Mouse (Mus musculus): Measurements from ENCODE around the gene Nbas. TPM values are rescaled to one million over a fixed set of nuclear protein-coding genes. Genes with fewer than 3 reads are reported as not detected.

Nbas gene
- polyA plus RNA-seq, 1 experiment from 2014 or later = 2.6 TPM

DNA sequence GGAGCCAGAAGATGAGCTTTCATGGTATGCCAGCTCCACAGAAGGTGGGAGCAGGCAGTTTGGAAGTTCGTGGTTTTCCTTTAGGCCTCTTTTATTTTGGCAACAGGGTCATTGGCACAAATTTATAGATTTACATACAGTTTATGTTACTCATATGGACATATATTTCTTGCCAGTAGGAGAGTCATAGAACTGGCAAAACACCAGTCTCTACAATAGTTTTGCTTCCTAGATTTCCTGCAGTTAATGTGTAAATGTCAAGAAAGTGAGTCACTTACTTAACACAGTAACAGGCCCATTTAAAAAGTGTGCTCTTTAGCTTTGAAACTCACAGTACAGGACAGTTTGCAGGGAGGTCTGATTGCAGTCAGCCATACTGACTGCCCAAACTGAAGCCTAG, 161.3 kb downstream of the Nbas start:
- TF ChIP-seq CTCF (IDR thresholded peaks at IDR 0.05; ENCODE audit: low read depth) (no peak), EP300 (IDR thresholded peaks at IDR 0.05; ENCODE audit: low read depth) (no peak)
- Histone ChIP-seq H3K27ac (ENCODE audit: low read depth) (no peak overlapping the region), H3K4me1 (ENCODE audit: insufficient read depth) (no peaks in the 10 kb centered on the region), H3K27me3 (ENCODE audit: insufficient read depth, low read length) (no peaks in the 10 kb centered on the region), H3K4me2 (ENCODE audit: low read depth, low read length) (no peak overlapping the region), H3K36me3 (replicated peaks; ENCODE audit: insufficient read depth, low read length) (0 out of 2 replicates have a peak, but pooled peaks cover 2% of the 10 kb centered on the region), H3K9me3 (ENCODE audit: low read length) (no peaks in the 10 kb centered on the region), H3K9ac (replicated peaks) (no peak overlapping the region), H3K4me3 (ENCODE audit: low read depth, low read length) (no peak overlapping the region)
- DNase-seq = no peak
- 89% methylated on average over 1 of the region's 1 CpGs for WGBS (ENCODE audit: insufficient replicate concordance)
- no peak for ATAC-seq

DNA sequence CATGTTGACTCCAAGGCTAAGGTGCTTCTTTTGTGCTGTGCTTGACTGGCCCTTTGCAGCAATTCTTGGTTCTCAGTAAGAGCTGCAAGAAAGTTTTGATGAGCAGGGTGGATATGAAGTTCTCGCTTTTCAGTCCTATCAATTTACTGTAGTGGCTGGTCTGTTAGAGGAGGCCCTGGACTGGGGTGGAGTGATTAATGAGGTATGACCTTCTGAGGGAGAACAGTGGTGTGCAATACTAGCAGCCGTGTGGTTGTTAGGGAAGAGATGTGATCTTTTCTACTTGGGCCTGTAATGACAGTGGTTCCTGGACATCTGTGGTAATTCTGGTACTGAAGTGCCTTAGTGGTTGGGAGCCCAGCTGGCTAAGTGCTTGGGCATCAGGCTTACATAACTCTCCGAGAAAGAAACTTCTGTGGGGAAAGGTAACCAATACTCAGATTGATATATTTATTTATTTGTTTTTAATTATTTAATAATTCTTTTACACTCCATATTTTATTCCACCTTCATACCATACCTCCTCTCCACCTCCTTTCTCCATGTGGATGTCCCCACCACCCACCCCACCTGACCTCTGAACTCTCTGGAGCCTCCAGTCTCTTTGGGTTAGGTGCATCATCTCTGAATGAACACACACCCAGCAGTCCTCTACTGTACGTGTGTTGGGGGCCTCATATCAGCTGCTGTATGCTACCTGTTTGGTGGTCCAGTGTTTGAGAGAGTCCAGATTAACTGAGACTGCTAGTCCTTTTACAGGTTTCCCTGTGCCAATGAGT, 175.9 kb downstream of the Nbas start:
- TF ChIP-seq EP300 (IDR thresholded peaks at IDR 0.05; ENCODE audit: low read depth) = no peak
- no peak for TF ChIP-seq CTCF (IDR thresholded peaks at IDR 0.05; ENCODE audit: low read depth)
- WGBS (ENCODE audit: insufficient replicate concordance) = 73% methylated on average over 4 of the region's 4 CpGs
- no peak for ATAC-seq
- H3K4me1 ChIP-seq (ENCODE audit: insufficient read depth) = no peaks in the 10 kb centered on the region
- H3K27me3 ChIP-seq (ENCODE audit: insufficient read depth, low read length) = no peaks in the 10 kb centered on the region
- no peak overlapping the region for H3K27ac ChIP-seq (ENCODE audit: low read depth)
- H3K36me3 ChIP-seq (replicated peaks; ENCODE audit: insufficient read depth, low read length) = 0 out of 2 replicates have a peak, but pooled peaks cover 2% of the 10 kb centered on the region
- H3K4me2 ChIP-seq (ENCODE audit: low read depth, low read length) = no peak overlapping the region
- no peak overlapping the region for H3K4me3 ChIP-seq (ENCODE audit: low read depth, low read length)
- H3K9ac ChIP-seq (replicated peaks) = no peak overlapping the region
- no peak for DNase-seq
- H3K9me3 ChIP-seq (ENCODE audit: low read length) = no peaks in the 10 kb centered on the region

DNA sequence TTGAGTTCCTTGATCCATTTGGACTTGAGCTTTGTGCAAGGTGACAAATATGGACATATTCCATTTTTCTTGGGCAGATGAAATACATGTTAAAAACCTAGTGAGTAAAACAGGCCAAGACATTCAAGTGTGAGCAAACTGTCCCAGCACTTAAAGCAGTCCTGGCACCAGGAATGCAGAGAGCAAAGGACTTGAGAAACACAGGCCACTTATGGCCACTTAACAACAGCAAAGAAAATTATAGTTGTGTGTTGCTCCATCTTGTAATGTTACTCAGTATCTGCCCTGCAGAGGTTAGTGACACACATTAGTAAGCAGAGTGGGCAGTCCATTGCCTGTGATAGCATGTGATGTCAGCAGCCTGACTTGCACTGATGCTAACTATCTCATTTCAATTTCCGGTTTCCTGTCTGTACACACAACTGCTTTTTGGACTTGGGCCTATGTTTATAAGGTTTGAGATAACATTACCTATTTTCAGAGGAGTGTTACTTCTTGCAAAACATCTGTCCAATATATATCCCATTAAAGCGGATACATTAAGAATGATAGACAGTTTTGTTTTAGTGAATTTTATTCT, 176.6 kb downstream of the Nbas start:
- Histone ChIP-seq H3K4me3 (ENCODE audit: low read depth, low read length) (no peak overlapping the region), H3K9ac (replicated peaks) (no peak overlapping the region), H3K27me3 (ENCODE audit: insufficient read depth, low read length) (no peaks in the 10 kb centered on the region), H3K9me3 (ENCODE audit: low read length) (no peaks in the 10 kb centered on the region), H3K4me1 (ENCODE audit: insufficient read depth) (no peaks in the 10 kb centered on the region), H3K27ac (ENCODE audit: low read depth) (no peak overlapping the region), H3K4me2 (ENCODE audit: low read depth, low read length) (no peak overlapping the region), H3K36me3 (replicated peaks; ENCODE audit: insufficient read depth, low read length) (0 out of 2 replicates have a peak, but pooled peaks cover 2% of the 10 kb centered on the region)
- TF ChIP-seq EP300 (IDR thresholded peaks at IDR 0.05; ENCODE audit: low read depth) (no peak), CTCF (IDR thresholded peaks at IDR 0.05; ENCODE audit: low read depth) (no peak)
- 72% methylated on average over 2 of the region's 2 CpGs for WGBS (ENCODE audit: insufficient replicate concordance)
- ATAC-seq (no peak), DNase-seq (no peak)

DNA sequence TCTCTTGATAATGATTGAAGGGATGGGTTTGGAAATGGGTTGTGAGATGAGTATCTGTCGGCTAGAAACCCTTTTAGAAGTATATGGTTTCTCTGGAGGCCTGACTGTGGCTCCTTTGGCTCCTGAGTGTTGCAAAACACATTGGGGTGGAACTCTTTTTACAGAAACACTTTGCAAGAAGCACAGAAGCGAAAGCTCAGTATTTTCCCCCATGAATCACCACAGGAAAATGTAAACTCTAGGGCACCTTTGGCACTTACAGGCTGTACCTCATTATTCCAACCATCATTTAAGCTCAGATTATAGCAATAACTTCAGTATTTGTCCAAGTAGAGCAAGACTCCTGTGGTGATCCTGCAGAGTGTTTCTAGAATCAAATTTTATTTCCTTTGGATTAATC, 180.0 kb downstream of the Nbas start:
- ATAC-seq = no peak

DNA sequence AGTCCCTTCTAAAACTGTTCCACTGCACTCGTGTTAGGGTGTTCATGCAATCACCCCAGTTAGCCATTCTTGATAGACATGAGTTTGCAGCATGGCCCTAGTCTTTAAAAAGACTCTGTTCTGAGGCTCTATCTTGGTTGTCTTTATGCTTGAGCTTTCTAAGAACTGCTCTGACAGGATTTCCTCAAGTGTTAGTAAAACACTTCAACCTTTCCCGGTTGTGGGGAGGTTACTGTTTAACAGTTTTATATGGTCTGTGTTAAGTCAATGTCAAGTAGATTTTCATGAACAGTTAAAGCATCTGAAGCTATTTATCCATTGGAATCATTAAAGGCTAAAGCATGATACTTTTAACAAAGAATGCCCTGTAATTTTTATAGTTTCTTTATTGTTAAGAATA, 183.1 kb downstream of the Nbas start:
- no peak for TF ChIP-seq CTCF (IDR thresholded peaks at IDR 0.05; ENCODE audit: low read depth)
- TF ChIP-seq EP300 (IDR thresholded peaks at IDR 0.05; ENCODE audit: low read depth) = no peak
- Histone ChIP-seq H3K4me2 (ENCODE audit: low read depth, low read length) (no peak overlapping the region), H3K9ac (replicated peaks) (no peak overlapping the region), H3K27ac (ENCODE audit: low read depth) (no peak overlapping the region), H3K27me3 (ENCODE audit: insufficient read depth, low read length) (no peaks in the 10 kb centered on the region), H3K4me1 (ENCODE audit: insufficient read depth) (no peaks in the 10 kb centered on the region), H3K4me3 (ENCODE audit: low read depth, low read length) (no peak overlapping the region), H3K9me3 (ENCODE audit: low read length) (no peaks in the 10 kb centered on the region), H3K36me3 (replicated peaks; ENCODE audit: insufficient read depth, low read length) (0 out of 2 replicates have a peak, but pooled peaks cover 3% of the 10 kb centered on the region)
- WGBS (ENCODE audit: insufficient replicate concordance) = 79% methylated on average over 2 of the region's 2 CpGs
- ATAC-seq = no peak
- DNase-seq = no peak

More for the DNA sequence above, 180.0 kb downstream of the Nbas start:
- 73% methylated on average over 2 of the region's 2 CpGs for WGBS (ENCODE audit: insufficient replicate concordance)
- H3K4me2 ChIP-seq (ENCODE audit: low read depth, low read length) = no peak overlapping the region
- no peak for DNase-seq
- H3K9me3 ChIP-seq (ENCODE audit: low read length) = no peaks in the 10 kb centered on the region
- no peak overlapping the region for H3K27ac ChIP-seq (ENCODE audit: low read depth)
- no peak overlapping the region for H3K4me3 ChIP-seq (ENCODE audit: low read depth, low read length)
- TF ChIP-seq EP300 (IDR thresholded peaks at IDR 0.05; ENCODE audit: low read depth) (no peak), CTCF (IDR thresholded peaks at IDR 0.05; ENCODE audit: low read depth) (no peak)
- H3K36me3 ChIP-seq (replicated peaks; ENCODE audit: insufficient read depth, low read length) = 0 out of 2 replicates have a peak, but pooled peaks cover 3% of the 10 kb centered on the region
- H3K27me3 ChIP-seq (ENCODE audit: insufficient read depth, low read length) = no peaks in the 10 kb centered on the region
- H3K9ac ChIP-seq (replicated peaks) = no peak overlapping the region
- no peaks in the 10 kb centered on the region for H3K4me1 ChIP-seq (ENCODE audit: insufficient read depth)

DNA sequence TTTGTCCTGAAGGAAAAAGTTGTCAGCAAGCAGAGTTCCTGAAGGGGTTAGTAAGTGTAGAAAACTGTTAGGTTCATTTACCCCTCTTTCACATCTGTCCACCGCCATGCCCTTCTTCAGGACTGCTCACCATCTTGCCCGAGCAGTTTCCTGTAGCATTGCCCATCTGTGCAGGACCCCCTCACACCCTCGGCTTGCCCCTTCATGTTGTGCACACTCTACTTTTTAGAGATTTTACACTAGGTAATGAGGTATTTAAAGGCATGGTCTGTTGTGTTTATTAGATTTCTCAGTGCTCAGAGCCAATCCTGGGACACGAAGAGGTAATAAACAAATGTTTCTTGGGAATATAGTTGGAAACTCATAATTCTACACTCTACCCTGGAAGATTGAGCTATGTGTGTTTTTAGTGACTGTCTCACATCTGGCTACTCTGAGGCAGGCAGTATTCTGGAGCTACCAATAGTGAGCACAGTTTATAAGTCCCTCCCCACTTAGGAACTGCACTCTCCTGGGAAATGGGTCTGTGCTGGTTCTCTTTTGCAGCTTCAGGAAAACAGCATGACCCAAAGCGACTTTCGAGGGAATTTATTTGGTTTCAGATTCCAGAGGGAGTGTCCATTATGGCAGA, 191.4 kb downstream of the Nbas start:
- Histone ChIP-seq H3K4me2 (ENCODE audit: low read depth, low read length) (no peak overlapping the region), H3K9ac (replicated peaks) (no peak overlapping the region), H3K4me1 (ENCODE audit: insufficient read depth) (no peaks in the 10 kb centered on the region), H3K27ac (ENCODE audit: low read depth) (no peak overlapping the region), H3K9me3 (ENCODE audit: low read length) (no peaks in the 10 kb centered on the region), H3K36me3 (replicated peaks; ENCODE audit: insufficient read depth, low read length) (peaks cover 3% of the 10 kb centered on the region; the same call in 1 of the 2 replicates), H3K27me3 (ENCODE audit: insufficient read depth, low read length) (no peaks in the 10 kb centered on the region), H3K4me3 (ENCODE audit: low read depth, low read length) (no peak overlapping the region)
- WGBS (ENCODE audit: insufficient replicate concordance) = 76% methylated on average over 6 of the region's 6 CpGs
- DNase-seq (no peak), ATAC-seq (no peak)
- TF ChIP-seq EP300 (IDR thresholded peaks at IDR 0.05; ENCODE audit: low read depth) = no peak
- TF ChIP-seq CTCF (IDR thresholded peaks at IDR 0.05; ENCODE audit: low read depth) = no peak

Measured in liver, postnatal 0 days (tissue).